Mouse (Mus musculus): ENCODE results near the gene Ttk. TPM values are rescaled to one million over a fixed set of nuclear protein-coding genes. Genes with fewer than 3 reads are reported as not detected.

Ttk gene
- polyA plus RNA-seq, 2 experiments: 20.9 to 23.1 TPM

- no peak overlapping the region for H3K27ac ChIP-seq (replicated peaks; ENCODE audit: low read depth, low read length)
- H3K36me3 ChIP-seq (ENCODE audit: control insufficient read depth, insufficient read depth, low read length): no peaks in the 10 kb centered on the region
- DNase-seq (ENCODE audit: low spot score) (no peak), ATAC-seq (ENCODE audit: low FRiP score, low read depth) (no peak)
- H3K4me2 ChIP-seq (replicated peaks; ENCODE audit: low read depth, low read length, severe bottlenecking): peak overlapping the region; percentile 90; the same call in 1 of the 2 replicates
- no peak for TF ChIP-seq POLR2A (IDR thresholded peaks at IDR 0.05; ENCODE audit: borderline replicate concordance, extremely low read depth, insufficient read depth, insufficient read length)
- no peak overlapping the region for H3K9ac ChIP-seq (ENCODE audit: low read depth, low read length, severe bottlenecking)
- no peaks in the 10 kb centered on the region for H3K27me3 ChIP-seq (ENCODE audit: control insufficient read depth, insufficient read depth, low read length)
- WGBS: 55% methylated on average over 13 of the region's 13 CpGs
- H3K4me1 ChIP-seq (ENCODE audit: control insufficient read depth, insufficient read depth, low read length): no peaks in the 10 kb centered on the region
- no peaks in the 10 kb centered on the region for H3K9me3 ChIP-seq (ENCODE audit: control insufficient read depth, low read length)
- H3K4me3 ChIP-seq (replicated peaks; ENCODE audit: low read length): peak overlapping the region; percentile 65
Observed at GRCm38 (mm10) chr9:83804341-83804740, 30.1 kb upstream of the Ttk start.

GRCm38 (mm10) chr9:83805164-83805976 is 29.1 kb upstream of the Ttk start:
- H3K27me3 ChIP-seq (ENCODE audit: control insufficient read depth, insufficient read depth, low read length): no peaks in the 10 kb centered on the region
- WGBS: under 1% methylated on average over 37 of the region's 37 CpGs
- peak overlapping the region; percentile 90 for H3K4me2 ChIP-seq (replicated peaks; ENCODE audit: low read depth, low read length, severe bottlenecking)
- DNase-seq (ENCODE audit: low spot score) (peak; percentile 55), ATAC-seq (ENCODE audit: low FRiP score, low read depth) (peak; percentile 82)
- H3K4me1 ChIP-seq (ENCODE audit: control insufficient read depth, insufficient read depth, low read length): no peaks in the 10 kb centered on the region
- peak overlapping the region; percentile 66 for H3K9ac ChIP-seq (ENCODE audit: low read depth, low read length, severe bottlenecking)
- no peak for TF ChIP-seq POLR2A (IDR thresholded peaks at IDR 0.05; ENCODE audit: borderline replicate concordance, extremely low read depth, insufficient read depth, insufficient read length)
- no peaks in the 10 kb centered on the region for H3K36me3 ChIP-seq (ENCODE audit: control insufficient read depth, insufficient read depth, low read length)
- H3K27ac ChIP-seq (replicated peaks; ENCODE audit: low read depth, low read length): no peak overlapping the region; the same call in 1 of the 2 replicates
- H3K9me3 ChIP-seq (ENCODE audit: control insufficient read depth, low read length): no peaks in the 10 kb centered on the region
- H3K4me3 ChIP-seq (replicated peaks; ENCODE audit: low read length): peak overlapping the region; percentile 65

GRCm38 (mm10) chr9:83805977-83806815 is 28.3 kb upstream of the Ttk start, which contains the start of gene Elovl4:
Gene Elovl4, minus strand, starts transcription at chr9:83806277.
- WGBS: 2% methylated on average over 41 of the region's 71 CpGs
- DNase-seq (ENCODE audit: low spot score): peak; percentile 78
- peak within 1 kb of the TSS; percentile 65 for H3K4me3 ChIP-seq (replicated peaks; ENCODE audit: low read length)
- H3K4me2 ChIP-seq (replicated peaks; ENCODE audit: low read depth, low read length, severe bottlenecking): peak within 1 kb of the TSS; percentile 90
- peak; percentile 87 for ATAC-seq (ENCODE audit: low FRiP score, low read depth)
- no peak within 1 kb of the TSS; the same call in 1 of the 2 replicates for H3K27ac ChIP-seq (replicated peaks; ENCODE audit: low read depth, low read length)
- no peaks in the 10 kb centered on the region for H3K36me3 ChIP-seq (ENCODE audit: control insufficient read depth, insufficient read depth, low read length)
- no peaks in the 10 kb centered on the region for H3K9me3 ChIP-seq (ENCODE audit: control insufficient read depth, low read length)
- peak; percentile 56; the same call in 1 of the 2 replicates for TF ChIP-seq POLR2A (IDR thresholded peaks at IDR 0.05; ENCODE audit: borderline replicate concordance, extremely low read depth, insufficient read depth, insufficient read length)
- H3K27me3 ChIP-seq (ENCODE audit: control insufficient read depth, insufficient read depth, low read length): no peaks in the 10 kb centered on the region
- H3K9ac ChIP-seq (ENCODE audit: low read depth, low read length, severe bottlenecking): peak within 1 kb of the TSS; percentile 66
- no peaks in the 10 kb centered on the region for H3K4me1 ChIP-seq (ENCODE audit: control insufficient read depth, insufficient read depth, low read length)

- Histone ChIP-seq H3K36me3 (ENCODE audit: control insufficient read depth, insufficient read depth, low read length) (no peaks in the 10 kb centered on the region), H3K4me1 (ENCODE audit: control insufficient read depth, insufficient read depth, low read length) (no peaks in the 10 kb centered on the region), H3K9ac (ENCODE audit: low read depth, low read length, severe bottlenecking) (no peak overlapping the region), H3K27ac (replicated peaks; ENCODE audit: low read depth, low read length) (no peak overlapping the region), H3K4me3 (replicated peaks; ENCODE audit: low read length) (no peak overlapping the region), H3K27me3 (ENCODE audit: control insufficient read depth, insufficient read depth, low read length) (no peaks in the 10 kb centered on the region), H3K4me2 (replicated peaks; ENCODE audit: low read depth, low read length, severe bottlenecking) (no peak overlapping the region), H3K9me3 (ENCODE audit: control insufficient read depth, low read length) (no peaks in the 10 kb centered on the region)
- ATAC-seq (ENCODE audit: low FRiP score, low read depth) (no peak), DNase-seq (ENCODE audit: low spot score) (peak; percentile 62)
- 5% methylated on average over 2 of the region's 2 CpGs for WGBS
- no peak for TF ChIP-seq POLR2A (IDR thresholded peaks at IDR 0.05; ENCODE audit: borderline replicate concordance, extremely low read depth, insufficient read depth, insufficient read length)
Observed at GRCm38 (mm10) chr9:83807562-83807961, 26.9 kb upstream of the Ttk start.

- Histone ChIP-seq H3K4me3 (replicated peaks; ENCODE audit: low read length) (no peak overlapping the region), H3K27me3 (ENCODE audit: control insufficient read depth, insufficient read depth, low read length) (no peaks in the 10 kb centered on the region), H3K9me3 (ENCODE audit: control insufficient read depth, low read length) (no peaks in the 10 kb centered on the region), H3K9ac (ENCODE audit: low read depth, low read length, severe bottlenecking) (no peak overlapping the region), H3K36me3 (ENCODE audit: control insufficient read depth, insufficient read depth, low read length) (no peaks in the 10 kb centered on the region), H3K4me2 (replicated peaks; ENCODE audit: low read depth, low read length, severe bottlenecking) (no peak overlapping the region), H3K27ac (replicated peaks; ENCODE audit: low read depth, low read length) (no peak overlapping the region), H3K4me1 (ENCODE audit: control insufficient read depth, insufficient read depth, low read length) (no peaks in the 10 kb centered on the region)
- no peak for DNase-seq (ENCODE audit: low spot score)
- TF ChIP-seq POLR2A (IDR thresholded peaks at IDR 0.05; ENCODE audit: borderline replicate concordance, extremely low read depth, insufficient read depth, insufficient read length): no peak
- whole genome bisulfite sequencing: 83% methylated on average over 7 of the region's 7 CpGs
- no peak for ATAC-seq (ENCODE audit: low FRiP score, low read depth)
Observed at GRCm38 (mm10) chr9:83819188-83819587, 15.3 kb upstream of the Ttk start.

Data from limb, embryonic 14.5 days (tissue).